Mouse (Mus musculus) regulatory T cell (primary cell): ENCODE data around the gene Pax2.

Experiments used
- in situ Hi-C: fragments of 300-600 bp; cut with MboI, MseI; formaldehyde crosslinking; loops from one replicate; pipeline ENCODE4 v1.15.1; 2025; ENCODE audit warnings: high pct_unique_total_duplicates

The Pax2 gene

GRCm38 (mm10) chr19:44755693-44756420 is at the start of gene Pax2:
Gene Pax2, plus strand, starts transcription at chr19:44756045.
- in situ Hi-C loops, result no loop called here

GRCm38 (mm10) chr19:44708885-44709284 is 47.0 kb upstream of the Pax2 start:
- in situ Hi-C loops, result no loop called here

- in situ Hi-C loops, result no loop called here
Measured at GRCm38 (mm10) chr19:44716731-44717600, 38.9 kb upstream of the Pax2 start.

- in situ Hi-C loops, result no loop called here
Measured at GRCm38 (mm10) chr19:44719292-44720193, 36.3 kb upstream of the Pax2 start.

- in situ Hi-C loops, result no loop called here
Measured at GRCm38 (mm10) chr19:44720194-44720521, 35.7 kb upstream of the Pax2 start.

- in situ Hi-C loops, result no loop called here
Measured at GRCm38 (mm10) chr19:44723611-44724440, 32.0 kb upstream of the Pax2 start.

- in situ Hi-C loops, result no loop called here
Measured at GRCm38 (mm10) chr19:44725951-44726791, 29.7 kb upstream of the Pax2 start.

GRCm38 (mm10) chr19:44734116-44734515 is 21.7 kb upstream of the Pax2 start:
- in situ Hi-C loops, result no loop called here

- in situ Hi-C loops, result no loop called here
Measured at GRCm38 (mm10) chr19:44734682-44735081, 21.2 kb upstream of the Pax2 start.

GRCm38 (mm10) chr19:44740300-44740699 is 15.5 kb upstream of the Pax2 start:
- in situ Hi-C loops, result loop anchor here (10.0 kb wide), 1 partner anchor 1355 kb away; no protein-coding TSS in a partner anchor

- in situ Hi-C loops, result loop anchor here (10.0 kb wide), 1 partner anchor 1354 kb away; no protein-coding TSS in a partner anchor
Measured at GRCm38 (mm10) chr19:44741091-44741763, 14.6 kb upstream of the Pax2 start.

GRCm38 (mm10) chr19:44741764-44742127 is 14.1 kb upstream of the Pax2 start:
- in situ Hi-C loops, result loop anchor here (10.0 kb wide), 1 partner anchor 1353 kb away; no protein-coding TSS in a partner anchor

GRCm38 (mm10) chr19:44742131-44743020 is 13.5 kb upstream of the Pax2 start:
- in situ Hi-C loops, result loop anchor here (10.0 kb wide), 1 partner anchor 1352 kb away; no protein-coding TSS in a partner anchor

- in situ Hi-C loops, result loop anchor here (10.0 kb wide), 1 partner anchor 1352 kb away; no protein-coding TSS in a partner anchor
Measured at GRCm38 (mm10) chr19:44743021-44743415, 12.8 kb upstream of the Pax2 start.

GRCm38 (mm10) chr19:44743961-44744520 is 11.8 kb upstream of the Pax2 start:
- in situ Hi-C loops, result loop anchor here (10.0 kb wide), 1 partner anchor 1351 kb away; no protein-coding TSS in a partner anchor

- in situ Hi-C loops, result loop anchor here (10.0 kb wide), 1 partner anchor 1349 kb away; no protein-coding TSS in a partner anchor
Measured at GRCm38 (mm10) chr19:44745741-44746140, 10.1 kb upstream of the Pax2 start.

GRCm38 (mm10) chr19:44746541-44747024 is 9.3 kb upstream of the Pax2 start:
- in situ Hi-C loops, result loop anchor here (10.0 kb wide), 1 partner anchor 1348 kb away; no protein-coding TSS in a partner anchor
